Mouse (Mus musculus): ENCODE results near the gene Ptpra. TPM values are rescaled to one million over a fixed set of nuclear protein-coding genes. Genes with fewer than 3 reads are reported as not detected.

The Ptpra gene
- polyA plus RNA-seq, 1 experiment, result 77.6 TPM

DNA sequence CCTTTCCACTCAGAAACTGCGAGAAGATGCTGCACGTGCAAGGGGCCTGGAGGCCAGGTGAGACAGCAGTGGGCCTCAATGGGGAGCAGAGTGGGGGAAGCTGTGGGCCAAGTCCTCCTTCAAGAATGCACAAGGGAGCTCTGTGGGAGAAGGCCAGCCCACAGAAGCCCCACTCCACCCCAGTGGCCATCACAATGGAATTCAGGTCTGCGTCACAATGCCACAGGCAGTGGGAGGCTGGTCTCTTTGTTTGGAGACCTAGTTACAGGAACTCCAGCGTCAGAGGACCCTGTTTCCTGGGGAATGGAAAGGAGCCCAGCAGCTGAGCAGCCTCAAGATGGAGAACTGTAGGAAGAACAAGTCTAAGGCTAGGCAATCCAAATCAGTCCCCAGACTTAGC, 139.1 kb downstream of the Ptpra start:
- Histone ChIP-seq H3K4me3 (ENCODE audit: low read depth, low read length) (no peak overlapping the region), H3K36me3 (ENCODE audit: control insufficient read depth, insufficient read depth, low read length, poor library complexity, severe bottlenecking) (no peaks in the 10 kb centered on the region), H3K27me3 (ENCODE audit: control insufficient read depth, insufficient read depth, low read length, poor library complexity, severe bottlenecking) (no peaks in the 10 kb centered on the region), H3K27ac (ENCODE audit: insufficient read depth, low read length) (no peak overlapping the region), H3K9ac (ENCODE audit: low read depth, poor library complexity, severe bottlenecking) (no peak overlapping the region), H3K9me3 (replicated peaks; ENCODE audit: control insufficient read depth, insufficient read depth, low read length, poor library complexity, severe bottlenecking) (no peaks in the 10 kb centered on the region), H3K4me1 (ENCODE audit: control insufficient read depth, insufficient read depth, low read length) (no peaks in the 10 kb centered on the region)
- TF ChIP-seq EP300 (IDR thresholded peaks at IDR 0.05; ENCODE audit: insufficient read depth, low read depth, low read length) (no peak), POLR2A (IDR thresholded peaks at IDR 0.05; ENCODE audit: insufficient read depth, low read length) (no peak), CTCF (IDR thresholded peaks at IDR 0.05; ENCODE audit: low read depth, low read length) (no peak)

DNA sequence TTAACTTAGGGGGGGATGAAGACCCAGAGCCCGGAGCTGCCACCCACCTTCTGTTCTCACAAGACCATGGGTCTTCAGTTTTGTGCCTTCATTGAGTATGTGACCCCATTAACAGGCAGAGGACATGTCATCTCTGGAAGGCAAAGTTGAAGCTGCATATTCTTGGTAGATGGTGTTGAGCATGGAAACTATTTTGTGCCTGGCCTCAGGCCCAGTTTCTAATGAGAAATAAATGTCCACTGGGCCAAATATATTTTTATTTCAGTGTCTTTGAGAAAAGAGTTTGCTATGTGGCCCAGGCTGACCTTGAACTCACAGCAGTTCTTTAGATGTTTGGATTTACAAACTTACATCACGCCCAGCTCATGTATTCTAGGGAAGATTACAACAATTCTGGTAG, 139.7 kb downstream of the Ptpra start:
- Histone ChIP-seq H3K4me1 (ENCODE audit: control insufficient read depth, insufficient read depth, low read length) (no peaks in the 10 kb centered on the region), H3K27me3 (ENCODE audit: control insufficient read depth, insufficient read depth, low read length, poor library complexity, severe bottlenecking) (no peaks in the 10 kb centered on the region), H3K9ac (ENCODE audit: low read depth, poor library complexity, severe bottlenecking) (no peak overlapping the region), H3K9me3 (replicated peaks; ENCODE audit: control insufficient read depth, insufficient read depth, low read length, poor library complexity, severe bottlenecking) (no peaks in the 10 kb centered on the region), H3K27ac (ENCODE audit: insufficient read depth, low read length) (no peak overlapping the region), H3K4me3 (ENCODE audit: low read depth, low read length) (no peak overlapping the region), H3K36me3 (ENCODE audit: control insufficient read depth, insufficient read depth, low read length, poor library complexity, severe bottlenecking) (no peaks in the 10 kb centered on the region)
- TF ChIP-seq CTCF (IDR thresholded peaks at IDR 0.05; ENCODE audit: low read depth, low read length) (no peak), EP300 (IDR thresholded peaks at IDR 0.05; ENCODE audit: insufficient read depth, low read depth, low read length) (no peak), POLR2A (IDR thresholded peaks at IDR 0.05; ENCODE audit: insufficient read depth, low read length) (no peak)

DNA sequence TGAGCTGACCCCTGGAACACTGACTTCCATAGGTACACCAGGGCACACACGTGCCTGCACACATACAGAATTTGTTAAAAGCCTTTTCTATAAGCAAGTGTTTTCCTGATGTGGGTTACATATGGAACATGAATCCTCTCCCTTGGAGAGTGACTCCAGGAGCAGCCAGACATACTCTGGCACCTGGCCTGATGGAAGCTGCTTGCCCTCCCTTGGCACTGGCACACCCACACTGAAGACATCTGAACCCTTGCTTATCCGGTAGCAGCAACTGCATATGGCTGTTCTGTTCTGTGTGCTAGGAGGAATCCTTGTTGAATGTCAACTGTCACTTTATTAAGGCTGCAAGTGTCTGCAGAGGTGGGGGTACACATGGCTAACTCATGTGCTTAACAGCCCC, 140.9 kb downstream of the Ptpra start:
- Histone ChIP-seq H3K4me1 (ENCODE audit: control insufficient read depth, insufficient read depth, low read length) (no peaks in the 10 kb centered on the region), H3K4me3 (ENCODE audit: low read depth, low read length) (no peak overlapping the region), H3K27ac (ENCODE audit: insufficient read depth, low read length) (no peak overlapping the region), H3K9me3 (replicated peaks; ENCODE audit: control insufficient read depth, insufficient read depth, low read length, poor library complexity, severe bottlenecking) (no peaks in the 10 kb centered on the region), H3K9ac (ENCODE audit: low read depth, poor library complexity, severe bottlenecking) (no peak overlapping the region), H3K27me3 (ENCODE audit: control insufficient read depth, insufficient read depth, low read length, poor library complexity, severe bottlenecking) (no peaks in the 10 kb centered on the region), H3K36me3 (ENCODE audit: control insufficient read depth, insufficient read depth, low read length, poor library complexity, severe bottlenecking) (no peaks in the 10 kb centered on the region)
- TF ChIP-seq EP300 (IDR thresholded peaks at IDR 0.05; ENCODE audit: insufficient read depth, low read depth, low read length), result no peak
- TF ChIP-seq CTCF (IDR thresholded peaks at IDR 0.05; ENCODE audit: low read depth, low read length), result no peak

DNA sequence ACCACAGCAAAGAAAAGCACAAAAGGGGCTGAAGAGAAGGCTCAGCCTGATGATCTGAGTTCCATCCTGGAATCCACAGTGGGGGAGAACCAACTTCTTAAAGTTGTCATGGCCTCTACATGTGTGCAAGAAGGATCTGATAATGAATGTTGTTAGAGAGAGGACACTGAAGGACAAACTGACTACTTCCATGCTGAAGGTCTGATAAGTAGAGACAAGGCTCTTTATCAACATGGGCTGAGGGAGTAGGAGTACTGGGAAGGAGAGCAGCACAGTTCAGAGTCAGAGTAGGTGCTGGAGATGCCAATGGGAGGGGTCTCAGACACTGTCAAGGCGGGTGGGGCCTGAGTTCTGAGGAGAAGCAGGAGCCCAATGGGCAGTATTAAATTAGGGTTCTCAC, 145.5 kb downstream of the Ptpra start:
- H3K9me3 ChIP-seq (replicated peaks; ENCODE audit: control insufficient read depth, insufficient read depth, low read length, poor library complexity, severe bottlenecking), result no peaks in the 10 kb centered on the region
- H3K27ac ChIP-seq (ENCODE audit: insufficient read depth, low read length), result no peak overlapping the region
- no peak overlapping the region for H3K4me3 ChIP-seq (ENCODE audit: low read depth, low read length)
- TF ChIP-seq CTCF (IDR thresholded peaks at IDR 0.05; ENCODE audit: low read depth, low read length), result no peak
- no peak overlapping the region for H3K9ac ChIP-seq (ENCODE audit: low read depth, poor library complexity, severe bottlenecking)
- no peaks in the 10 kb centered on the region for H3K4me1 ChIP-seq (ENCODE audit: control insufficient read depth, insufficient read depth, low read length)
- no peaks in the 10 kb centered on the region for H3K27me3 ChIP-seq (ENCODE audit: control insufficient read depth, insufficient read depth, low read length, poor library complexity, severe bottlenecking)
- H3K36me3 ChIP-seq (ENCODE audit: control insufficient read depth, insufficient read depth, low read length, poor library complexity, severe bottlenecking), result peaks cover 8% of the 10 kb centered on the region; the same call in 1 of the 2 replicates

DNA sequence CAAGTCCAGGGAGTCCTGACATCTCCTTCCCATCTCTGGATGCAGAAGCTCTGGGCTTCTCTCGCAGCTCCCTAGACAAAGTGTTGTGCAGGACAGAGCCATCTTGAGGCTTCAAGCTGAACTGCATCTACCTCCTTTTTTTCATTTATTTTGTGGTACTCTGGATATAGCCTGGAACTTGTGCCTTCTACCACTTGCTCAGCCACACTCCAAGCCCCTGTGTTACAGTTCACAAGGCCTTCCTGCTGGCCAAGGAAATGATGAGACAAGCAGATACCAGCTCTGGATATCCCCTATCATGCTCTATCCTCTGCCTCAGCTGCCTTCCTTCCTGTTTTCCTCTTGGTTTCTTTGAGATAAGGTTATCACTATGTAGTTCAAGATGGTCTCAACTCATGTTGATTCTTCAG, 147.5 kb downstream of the Ptpra start:
- H3K36me3 ChIP-seq (ENCODE audit: control insufficient read depth, insufficient read depth, low read length, poor library complexity, severe bottlenecking), result peaks cover 11% of the 10 kb centered on the region

DNA sequence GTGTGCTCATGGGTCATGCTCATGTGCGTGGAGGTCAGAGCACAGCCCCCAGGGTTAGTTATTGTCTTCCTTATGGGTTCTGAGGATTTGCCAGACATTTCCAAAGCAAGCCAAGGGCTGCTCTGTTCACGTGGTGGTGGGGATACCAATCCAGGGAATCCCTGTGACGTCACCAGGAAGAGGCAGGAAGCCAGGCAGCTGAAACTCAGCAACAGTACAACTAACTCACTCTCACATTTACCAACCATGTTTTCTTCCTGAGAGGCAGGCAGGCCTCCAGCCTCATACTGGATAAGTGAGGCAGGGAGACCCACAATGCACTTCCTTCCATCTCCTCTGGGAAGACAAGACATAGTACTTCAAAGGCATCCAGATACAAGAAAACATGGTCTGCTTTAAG, 148.3 kb downstream of the Ptpra start:
- Histone ChIP-seq H3K4me3 (ENCODE audit: low read depth, low read length) (no peak overlapping the region), H3K27me3 (ENCODE audit: control insufficient read depth, insufficient read depth, low read length, poor library complexity, severe bottlenecking) (no peaks in the 10 kb centered on the region), H3K27ac (ENCODE audit: insufficient read depth, low read length) (no peak overlapping the region), H3K36me3 (ENCODE audit: control insufficient read depth, insufficient read depth, low read length, poor library complexity, severe bottlenecking) (peaks cover 13% of the 10 kb centered on the region), H3K4me1 (ENCODE audit: control insufficient read depth, insufficient read depth, low read length) (no peaks in the 10 kb centered on the region), H3K9me3 (replicated peaks; ENCODE audit: control insufficient read depth, insufficient read depth, low read length, poor library complexity, severe bottlenecking) (no peaks in the 10 kb centered on the region), H3K9ac (ENCODE audit: low read depth, poor library complexity, severe bottlenecking) (no peak overlapping the region)
- TF ChIP-seq POLR2A (IDR thresholded peaks at IDR 0.05; ENCODE audit: insufficient read depth, low read length), result no peak
- no peak for TF ChIP-seq EP300 (IDR thresholded peaks at IDR 0.05; ENCODE audit: insufficient read depth, low read depth, low read length)

More for the DNA sequence above, 147.5 kb downstream of the Ptpra start:
- Histone ChIP-seq H3K27me3 (ENCODE audit: control insufficient read depth, insufficient read depth, low read length, poor library complexity, severe bottlenecking) (no peaks in the 10 kb centered on the region), H3K27ac (ENCODE audit: insufficient read depth, low read length) (no peak overlapping the region), H3K4me1 (ENCODE audit: control insufficient read depth, insufficient read depth, low read length) (no peaks in the 10 kb centered on the region), H3K9me3 (replicated peaks; ENCODE audit: control insufficient read depth, insufficient read depth, low read length, poor library complexity, severe bottlenecking) (no peaks in the 10 kb centered on the region), H3K9ac (ENCODE audit: low read depth, poor library complexity, severe bottlenecking) (no peak overlapping the region), H3K4me3 (ENCODE audit: low read depth, low read length) (no peak overlapping the region)
- TF ChIP-seq CTCF (IDR thresholded peaks at IDR 0.05; ENCODE audit: low read depth, low read length), result peak; percentile 50
- no peak for TF ChIP-seq POLR2A (IDR thresholded peaks at IDR 0.05; ENCODE audit: insufficient read depth, low read length)
- TF ChIP-seq EP300 (IDR thresholded peaks at IDR 0.05; ENCODE audit: insufficient read depth, low read depth, low read length), result no peak

Data from ES-Bruce4 (cell line).